Mouse (Mus musculus) ZHBTc4 (cell line): Measurements from ENCODE around the gene Vwa5b1.

Experiments used
- DNase-seq: peaks from one replicate; pipeline ENCODE4 v3.0.0-alpha.2; 2011; ENCODE audit warnings: low read depth, low spot score

Vwa5b1 gene

DNA sequence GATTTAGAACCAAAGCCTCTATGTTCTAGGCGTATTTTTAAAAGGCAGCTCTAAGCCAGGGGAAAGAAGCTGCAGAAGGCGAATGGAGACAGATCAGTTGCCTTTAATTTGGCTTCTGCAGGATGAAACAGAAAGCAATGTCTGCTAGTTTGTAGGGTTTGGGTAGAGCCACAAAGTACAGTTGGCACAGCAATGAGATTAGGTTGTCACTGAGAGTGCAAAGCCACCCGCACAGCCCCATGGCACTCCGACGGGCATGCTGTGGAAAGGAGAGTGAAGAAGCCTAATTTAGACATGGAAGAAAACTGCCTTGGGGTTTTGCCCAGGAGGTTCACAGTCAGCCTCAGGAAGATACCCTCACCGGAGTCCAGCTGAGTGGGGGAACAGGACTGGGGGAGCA, 105.7 kb downstream of the Vwa5b1 start:
- no peak for DNase-seq

DNA sequence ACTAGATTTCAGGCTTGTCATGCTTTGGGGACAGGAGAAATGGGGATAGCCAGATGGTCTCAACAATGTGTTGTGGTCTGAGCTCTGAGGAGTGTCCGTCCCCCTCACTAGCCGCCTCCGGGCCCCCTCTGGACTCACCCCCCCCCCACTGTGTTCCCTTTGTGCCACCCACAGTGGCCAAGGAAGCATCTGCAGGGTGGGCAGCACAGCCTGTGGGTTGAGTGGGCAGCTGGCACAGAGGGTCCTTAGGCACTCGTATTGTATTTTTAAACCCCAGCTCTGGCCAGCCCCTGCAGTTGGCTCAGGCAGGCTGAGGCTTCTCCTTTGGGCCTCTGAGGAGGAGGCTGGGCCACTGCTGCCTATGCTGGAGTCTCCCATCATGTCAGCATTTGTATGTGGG, 110.0 kb downstream of the Vwa5b1 start:
- DNase-seq = no peak

DNA sequence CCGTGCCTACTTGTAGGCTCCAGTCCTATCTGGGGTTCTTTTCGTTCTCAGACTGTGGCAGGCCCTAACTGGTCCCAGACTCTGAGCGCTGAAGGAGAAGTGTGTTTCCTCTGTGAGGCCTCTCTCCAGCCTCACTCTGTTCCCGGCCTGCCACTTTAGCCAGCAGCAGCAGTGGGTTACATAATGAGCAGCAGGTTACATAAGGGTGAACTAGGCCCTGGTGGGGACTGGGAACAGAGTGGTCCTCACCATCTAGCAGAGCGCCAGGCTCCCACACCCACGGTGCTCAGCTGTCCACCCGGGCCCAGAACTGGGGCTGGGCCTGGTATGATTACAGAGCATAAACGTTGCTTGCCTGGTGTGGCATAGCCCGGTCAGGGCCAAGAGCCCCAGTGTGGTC, 110.9 kb downstream of the Vwa5b1 start:
- no peak for DNase-seq

DNA sequence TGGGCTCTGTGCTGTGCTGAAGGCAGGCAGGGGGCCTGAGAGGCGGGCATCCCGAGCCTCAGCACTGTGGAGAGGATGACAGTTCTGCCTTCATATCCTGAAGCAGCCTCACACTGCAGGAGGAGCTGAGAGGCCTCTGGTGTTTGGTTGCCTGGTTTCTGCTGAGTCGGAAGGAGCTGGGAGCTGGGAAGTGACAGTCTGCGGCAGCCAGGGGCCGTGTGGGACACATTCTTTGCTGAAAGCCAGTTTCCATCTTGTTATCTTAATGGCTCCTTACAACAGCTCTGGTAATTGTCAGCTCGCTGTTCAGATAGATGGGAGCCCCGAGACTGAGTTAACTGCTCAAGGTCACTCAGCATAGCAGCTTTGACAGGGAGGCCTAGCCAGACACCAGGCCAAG, 111.9 kb downstream of the Vwa5b1 start:
- DNase-seq = no peak

DNA sequence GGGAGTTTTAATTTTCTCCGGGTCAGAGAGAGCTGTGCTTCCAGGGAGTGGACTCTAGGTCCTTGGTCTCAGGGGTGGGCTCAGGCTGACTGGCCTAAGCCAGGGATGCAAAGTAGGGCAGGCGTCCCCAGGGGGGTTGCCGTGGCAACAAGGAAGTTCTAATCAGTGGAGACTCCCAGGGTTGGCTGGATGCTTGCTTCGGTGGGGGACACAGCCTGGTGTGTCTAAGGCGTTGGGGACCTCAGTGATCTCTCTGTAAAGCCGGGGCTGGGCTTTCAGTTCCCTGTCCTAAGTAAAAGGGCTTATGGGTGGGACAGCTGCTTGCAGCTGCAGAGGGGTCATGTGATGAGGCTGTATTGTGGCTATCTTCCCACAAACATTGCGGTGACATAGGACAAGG, 113.4 kb downstream of the Vwa5b1 start:
- no peak for DNase-seq

DNA sequence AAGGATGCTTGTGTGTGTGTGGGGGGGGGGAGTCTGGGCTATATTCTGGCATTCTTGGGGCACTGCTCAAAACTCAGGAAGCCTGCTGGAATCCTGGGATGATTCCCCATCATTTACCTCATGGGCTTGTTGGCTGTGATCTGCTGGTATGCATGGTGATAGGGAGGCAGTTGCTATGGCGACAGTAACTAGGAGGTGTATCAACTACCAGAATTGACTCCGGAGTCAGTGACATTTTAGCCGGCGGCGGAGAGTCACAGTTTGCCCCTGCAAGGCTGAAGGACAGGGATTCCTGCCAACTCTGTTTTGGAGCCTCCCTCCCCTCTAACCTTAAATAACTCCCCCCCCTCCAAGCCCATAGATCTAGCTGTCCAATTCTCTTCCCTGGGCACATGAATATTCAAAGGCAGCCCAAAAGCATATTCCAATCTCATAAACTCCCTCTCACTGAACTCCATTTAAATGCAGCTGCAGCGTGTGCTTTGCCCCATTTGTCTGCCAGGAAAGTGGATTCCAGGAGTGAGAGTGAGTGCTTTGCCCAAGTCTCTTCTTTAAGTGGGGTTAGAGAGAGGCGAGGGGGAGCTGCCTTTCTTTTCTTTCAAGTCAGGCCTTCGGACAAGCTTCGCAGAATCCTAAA, 118.4 kb downstream of the Vwa5b1 start:
- no peak for DNase-seq

DNA sequence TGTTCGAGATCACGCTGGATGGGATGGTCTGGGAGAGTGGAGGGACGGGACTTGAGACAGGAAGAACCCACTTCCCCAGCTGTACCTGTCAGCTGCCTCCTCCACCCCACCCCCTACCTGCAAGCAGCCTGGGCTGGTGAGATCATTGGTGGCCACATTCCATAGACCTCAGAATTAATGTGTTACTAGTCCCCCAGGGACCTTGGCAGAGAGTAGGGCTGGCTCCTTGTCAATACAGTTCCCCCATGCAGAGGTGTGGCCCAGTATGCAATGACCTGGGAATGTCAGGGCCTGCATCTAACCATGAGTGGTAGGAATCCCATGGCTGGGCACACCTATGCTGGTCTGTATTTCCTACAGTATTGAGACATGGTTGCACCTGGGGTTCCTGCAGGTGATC, 119.2 kb downstream of the Vwa5b1 start:
- DNase-seq = no peak
